Mouse (Mus musculus) G1E (cell line): ENCODE measurements around the gene Clstn1. TPM values are rescaled to one million over a fixed set of nuclear protein-coding genes. Genes with fewer than 3 reads are reported as not detected.

Source experiments
- ATAC-seq: 2 replicates; pipeline ENCODE4 v1.8.0; 2016; ENCODE audit warnings: mild to moderate bottlenecking; ENCODE audit not compliant: insufficient number of reproducible peaks, poor library complexity, low FRiP score, severe bottlenecking; ENCODE audit errors: extremely low read depth
- DNase-seq: peaks from one replicate; pipeline ENCODE4 v3.0.0; 2012; ENCODE audit warnings: low spot score
- H3K27me3 ChIP-seq: 2 replicates; pipeline ENCODE4 v1.6.1; 2012; ENCODE audit warnings: mild to moderate bottlenecking, low read length, inconsistent platforms; ENCODE audit not compliant: insufficient read depth
- H3K36me3 ChIP-seq: replicated peaks from 2 replicates; pipeline ENCODE3; 2012; ENCODE audit warnings: mild to moderate bottlenecking, inconsistent platforms
- H3K4me1 ChIP-seq: 2 replicates; pipeline ENCODE4 v1.6.1; 2012; ENCODE audit warnings: low read depth, low read length, inconsistent platforms, mixed read lengths; ENCODE audit not compliant: insufficient read depth
- H3K4me3 ChIP-seq: 2 replicates; pipeline ENCODE4 v1.5.1; 2012; ENCODE audit warnings: low read depth, mild to moderate bottlenecking, inconsistent platforms, low read length, moderate library complexity, mixed read lengths
- H3K9me3 ChIP-seq: replicated peaks from 2 replicates; pipeline ENCODE4 v1.6.1; 2012; ENCODE audit warnings: inconsistent platforms
- CTCF ChIP-seq: IDR thresholded peaks from 2 replicates; pipeline ENCODE4 v1.5.1; 2012; ENCODE audit warnings: low read depth, low read length, inconsistent platforms, mixed read lengths
- GATA1 ChIP-seq: IDR thresholded peaks from 2 replicates; pipeline ENCODE4 v1.6.1; 2012; ENCODE audit warnings: borderline replicate concordance, low read length, inconsistent platforms, mixed read lengths
- GATA2 ChIP-seq: IDR thresholded peaks from 2 replicates; pipeline ENCODE4 v1.6.1; 2012; ENCODE audit warnings: low read depth, low read length, inconsistent platforms, borderline replicate concordance
- POLR2AphosphoS5 ChIP-seq: IDR thresholded peaks from 2 replicates; pipeline ENCODE4 v1.6.1; 2012; ENCODE audit warnings: low read depth, low read length, inconsistent platforms; ENCODE audit not compliant: insufficient replicate concordance
- TAL1 ChIP-seq: conservative IDR thresholded peaks from 2 replicates; pipeline ENCODE4 v1.6.1; 2012; ENCODE audit warnings: low read depth, low read length, inconsistent platforms, mixed read lengths
- polyA plus RNA-seq: library from polyadenylated mRNA; stranded (reverse); fragments of >175 nt; gene quantifications from 2 replicates; pipeline ENCODE4 v1.2.3, GENCODE M21; 2012
- total RNA-seq, 2 experiments: library from RNA; stranded (forward) in 1 of 2; stranded (reverse) in 1 of 2; fragments of 200-1000 nt in 1 of 2; fragments of >200 nt in 1 of 2; fragmentation: Nextera tagmentation in 1 of 2; gene quantifications; 2 replicates each; pipeline ENCODE4 v1.2.3; 2014 to 2017

The Clstn1 gene
- total and polyA plus RNA-seq, 3 experiments = 0.22 to 2.5 (median 0.38) TPM

DNA sequence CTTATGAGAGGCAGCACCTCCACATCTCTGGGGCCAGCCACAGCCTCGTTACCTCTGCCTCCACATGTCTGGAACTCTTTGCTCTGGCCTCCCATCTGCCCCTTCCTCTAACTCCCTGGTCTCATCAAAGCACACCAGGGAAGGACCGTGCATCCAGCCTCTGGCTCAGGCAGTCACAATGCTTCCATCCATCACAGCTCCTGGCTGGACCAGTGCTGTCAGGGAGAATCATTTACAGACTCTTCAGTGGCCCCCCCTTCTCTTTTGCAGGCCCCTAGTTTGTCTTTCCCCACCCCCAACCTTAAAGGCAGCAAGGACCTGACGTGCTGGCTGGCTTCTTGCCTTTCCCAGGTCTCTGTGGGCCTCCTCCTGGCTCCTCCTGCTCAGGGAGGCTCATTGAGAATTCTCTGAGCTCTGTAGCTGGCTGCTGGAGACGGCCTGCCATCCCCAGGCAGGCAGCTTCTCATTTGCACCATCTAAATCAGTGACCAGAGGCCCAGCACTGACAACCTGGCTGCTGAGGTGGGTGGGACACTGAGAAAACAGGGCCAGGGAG is 9.2 kb upstream of the Clstn1 start:
- TF ChIP-seq GATA2 (no peak), GATA1 (no peak), CTCF (no peak)
- no peak overlapping the region for H3K4me3 ChIP-seq
- H3K4me1 ChIP-seq = no peaks in the 10 kb centered on the region
- no peaks in the 10 kb centered on the region for H3K9me3 ChIP-seq
- DNase-seq (no peak), ATAC-seq (no peak)
- no peaks in the 10 kb centered on the region for H3K36me3 ChIP-seq
- H3K27me3 ChIP-seq = peaks cover 6% of the 10 kb centered on the region; the same call in 1 of the 2 replicates

DNA sequence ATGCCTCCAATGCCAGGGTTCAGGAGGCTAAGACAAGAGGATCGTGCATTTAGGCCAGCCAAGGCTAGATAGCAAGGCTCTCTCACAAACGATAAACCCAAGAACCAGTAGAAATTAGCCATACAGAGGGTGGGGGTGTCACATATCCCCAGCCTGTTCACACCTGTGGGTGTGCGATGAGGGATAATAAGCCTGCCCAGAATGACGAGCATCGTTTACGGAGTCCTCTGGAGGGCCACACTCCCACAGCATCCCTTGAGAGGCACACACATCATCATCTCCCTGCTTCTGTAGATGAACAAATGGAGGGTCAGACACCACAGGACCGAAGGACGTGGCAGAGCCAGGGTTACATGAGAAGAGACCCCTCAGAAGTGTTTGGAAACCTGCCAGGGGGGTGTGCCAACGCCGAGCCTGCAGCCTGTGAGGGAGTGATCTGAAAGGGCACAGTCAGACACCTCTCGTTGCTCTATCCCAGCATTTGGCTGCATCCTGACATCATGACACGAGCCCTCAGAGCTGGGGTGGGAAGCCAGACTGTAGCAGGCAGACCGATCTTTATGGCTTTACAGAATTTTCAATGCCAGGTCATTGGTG is 8.1 kb upstream of the Clstn1 start:
- H3K4me3 ChIP-seq = no peak overlapping the region
- no peaks in the 10 kb centered on the region for H3K4me1 ChIP-seq
- DNase-seq (no peak), ATAC-seq (no peak)
- H3K27me3 ChIP-seq = peaks cover 6% of the 10 kb centered on the region; the same call in 1 of the 2 replicates
- TF ChIP-seq POLR2AphosphoS5 (no peak), GATA2 (no peak), TAL1 (no peak), CTCF (no peak), GATA1 (no peak)
- no peaks in the 10 kb centered on the region for H3K9me3 ChIP-seq
- H3K36me3 ChIP-seq = no peaks in the 10 kb centered on the region

DNA sequence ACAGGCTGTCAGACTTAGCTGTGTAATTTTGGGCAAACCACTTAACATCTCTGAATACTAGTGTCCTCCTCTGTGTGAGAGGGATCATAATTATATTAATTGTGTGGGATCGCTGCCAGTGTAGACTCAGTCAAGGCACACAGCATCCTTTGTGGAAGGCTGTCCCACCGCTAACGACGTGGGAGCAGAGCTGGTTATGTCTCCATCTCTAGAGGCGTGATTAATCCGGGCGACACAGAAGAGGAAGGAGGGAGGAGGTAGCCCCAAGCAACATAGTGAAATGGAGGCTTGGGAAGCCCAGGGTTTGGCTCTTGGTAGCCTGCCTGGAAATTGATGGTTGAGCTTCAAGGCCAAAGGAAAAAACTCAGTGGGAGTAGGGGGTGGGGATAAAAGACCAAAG is 7.4 kb upstream of the Clstn1 start:
- Histone ChIP-seq H3K36me3 (no peaks in the 10 kb centered on the region), H3K4me3 (no peak overlapping the region), H3K4me1 (no peaks in the 10 kb centered on the region), H3K27me3 (peaks cover 6% of the 10 kb centered on the region; the same call in 1 of the 2 replicates), H3K9me3 (no peaks in the 10 kb centered on the region)
- no peak for ATAC-seq
- TF ChIP-seq TAL1 = no peak
- DNase-seq = no peak

- H3K9me3 ChIP-seq = peaks cover 13% of the 10 kb centered on the region
- peaks cover 5% of the 10 kb centered on the region; the same call in 1 of the 2 replicates for H3K27me3 ChIP-seq
- ATAC-seq (no peak), DNase-seq (no peak)
- no peaks in the 10 kb centered on the region for H3K4me1 ChIP-seq
- TF ChIP-seq GATA1 (no peak), TAL1 (no peak), GATA2 (no peak)
- H3K36me3 ChIP-seq = no peaks in the 10 kb centered on the region
- H3K4me3 ChIP-seq = no peak overlapping the region
Observed at GRCm38 (mm10) chr4:149585236-149585635, 1.0 kb upstream of the Clstn1 start.

DNA sequence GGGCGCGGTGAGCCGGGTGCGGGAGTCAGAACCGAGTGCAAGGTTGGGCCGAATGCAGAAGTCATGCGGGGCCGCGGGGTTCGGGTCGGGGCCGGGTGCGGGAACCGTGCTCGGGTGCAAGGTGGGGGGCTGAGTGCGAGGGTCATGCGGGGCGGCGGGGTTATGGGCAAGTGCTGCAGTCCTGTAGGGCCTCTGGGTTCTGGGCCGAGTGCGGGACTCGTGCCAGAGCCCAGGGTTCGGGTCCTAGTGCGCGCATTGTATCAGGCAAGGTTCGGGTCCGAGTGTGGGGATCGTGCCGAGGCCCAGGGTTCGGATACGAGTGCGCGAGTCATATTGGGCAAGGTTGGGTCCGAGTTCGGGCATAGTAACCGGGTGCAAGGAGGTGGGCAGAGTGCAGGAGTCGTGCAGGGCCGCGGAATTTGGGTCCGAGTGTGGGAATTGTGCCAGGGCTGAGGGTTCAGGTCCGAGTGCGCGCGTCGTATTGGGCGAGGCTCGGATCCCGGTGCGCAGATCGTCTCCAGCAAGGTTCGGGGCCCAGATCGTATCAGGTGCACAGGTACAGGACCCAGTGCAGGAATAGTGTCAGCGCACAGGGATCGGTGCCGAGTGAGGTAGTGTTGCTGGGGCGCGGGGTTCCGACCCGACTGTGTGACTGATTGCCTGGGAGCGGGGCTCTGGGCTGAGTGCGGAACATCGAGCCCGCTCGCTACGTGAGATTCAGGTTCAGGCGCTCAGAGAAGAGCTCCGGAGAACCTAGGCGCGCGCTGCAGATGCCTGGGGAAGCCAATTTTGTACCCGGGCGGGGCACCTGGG is 721 bp downstream of the Clstn1 start:
- TF ChIP-seq CTCF (no peak), POLR2AphosphoS5 (no peak), GATA2 (no peak), GATA1 (no peak), TAL1 (no peak)
- Histone ChIP-seq H3K27me3 (peaks cover 5% of the 10 kb centered on the region; the same call in 1 of the 2 replicates), H3K4me1 (no peaks in the 10 kb centered on the region), H3K4me3 (no peak overlapping the region), H3K36me3 (no peaks in the 10 kb centered on the region), H3K9me3 (peaks cover 13% of the 10 kb centered on the region)
- ATAC-seq = no peak
- no peak for DNase-seq

DNA sequence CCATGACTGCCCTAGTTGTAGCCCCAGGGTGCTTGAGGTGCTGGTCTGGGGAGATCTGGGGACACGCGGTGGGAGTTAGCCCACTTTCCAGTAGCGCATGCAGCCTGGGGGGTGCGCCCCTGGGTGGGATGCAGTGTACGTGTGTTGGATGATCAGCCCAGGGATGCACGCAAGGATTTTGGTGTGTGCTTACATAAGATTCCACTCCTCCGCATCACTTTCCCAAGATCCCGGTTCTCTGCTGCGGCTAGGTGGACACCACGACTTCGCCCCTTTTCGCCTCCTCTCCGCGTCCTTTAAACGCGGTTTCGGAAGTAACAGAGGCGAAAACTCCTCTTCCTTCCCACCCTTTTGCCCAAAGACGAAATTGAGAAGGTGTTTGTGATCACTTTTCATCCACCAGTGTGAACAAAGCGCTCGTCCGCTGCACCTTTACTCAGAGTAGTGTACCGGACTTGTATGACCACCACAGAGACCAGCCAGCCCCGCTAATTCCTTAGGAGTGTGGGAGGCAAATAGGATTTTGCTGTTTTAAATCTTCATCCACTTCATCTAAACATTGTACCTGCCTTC is 1.4 kb downstream of the Clstn1 start:
- DNase-seq (no peak), ATAC-seq (no peak)
- Histone ChIP-seq H3K4me1 (no peaks in the 10 kb centered on the region), H3K4me3 (no peak overlapping the region), H3K9me3 (peaks cover 13% of the 10 kb centered on the region), H3K27me3 (peaks cover 5% of the 10 kb centered on the region; the same call in 1 of the 2 replicates), H3K36me3 (no peaks in the 10 kb centered on the region)
- TF ChIP-seq TAL1 (no peak), CTCF (no peak), GATA2 (no peak), POLR2AphosphoS5 (no peak), GATA1 (no peak)

- H3K4me3 ChIP-seq = no peak overlapping the region
- H3K4me1 ChIP-seq = no peaks in the 10 kb centered on the region
- H3K27me3 ChIP-seq = peaks cover 5% of the 10 kb centered on the region; the same call in 1 of the 2 replicates
- no peak for DNase-seq
- no peak for TF ChIP-seq TAL1
- no peak for TF ChIP-seq CTCF
- no peaks in the 10 kb centered on the region for H3K36me3 ChIP-seq
- H3K9me3 ChIP-seq = peaks cover 13% of the 10 kb centered on the region
- ATAC-seq = no peak
Observed at GRCm38 (mm10) chr4:149590200-149590599, 3.9 kb downstream of the Clstn1 start.
